Mouse (Mus musculus) neutrophil, adult 65 days (primary cell): ENCODE measurements around the gene Fam198b. TPM values are rescaled to one million over a fixed set of nuclear protein-coding genes. Genes with fewer than 3 reads are reported as not detected.

Experiments used
- total RNA-seq: library from RNA; stranded (reverse); gene quantifications from 2 replicates; pipeline ENCODE4 v1.2.4, GENCODE M21; 2023

Gene Fam198b
- total RNA-seq = 0.44 TPM in 1 of 2 replicates, not detected in the other

GRCm38 (mm10) chr3:79884305-79884704, at the start of gene Fam198b:
Gene Fam198b, plus strand, starts transcription at chr3:79884533.

GRCm38 (mm10) chr3:79852654-79853166, 31.6 kb upstream of the Fam198b start, which contains the start of gene Tmem144:
Gene Tmem144, minus strand, starts transcription at chr3:79852773.

Other genes with a start within 250 kb of the Fam198b start
- gene Rxfp1, start 146.7 kb upstream of the Fam198b start, total RNA-seq = not detected in 2 replicates
- gene Tmem144, start 31.8 kb upstream of the Fam198b start, total RNA-seq = 0.28 and 0.34 TPM in 2 replicates